Mouse (Mus musculus): ENCODE measurements at regions not wholly inside any gene's neighbourhood (a gene's known extent, or its start where the extent isn't known, plus 50 kb on each side); places are given as distances from the start of the nearest gene placed in this dataset.
"Not testable (repeated sequence)": the region's sequence is repeated elsewhere in the genome, so short reads cannot be mapped to it uniquely, and the experiment has no call there.

- Histone ChIP-seq H3K4me1 (ENCODE audit: control insufficient read depth, insufficient read depth, low read length) (no peaks in the 10 kb centered on the region), H3K27ac (ENCODE audit: low read depth, low read length) (no peak overlapping the region), H3K36me3 (ENCODE audit: control insufficient read depth, insufficient read depth, low read length) (no peaks in the 10 kb centered on the region), H3K9me3 (ENCODE audit: control insufficient read depth, low read length) (no peaks in the 10 kb centered on the region), H3K27me3 (ENCODE audit: control insufficient read depth, insufficient read depth, low read length) (no peaks in the 10 kb centered on the region), H3K4me3 (ENCODE audit: low read length) (no peak overlapping the region), H3K9ac (ENCODE audit: low read depth, low read length) (no peak overlapping the region), H3K4me2 (replicated peaks; ENCODE audit: low read depth, low read length) (no peak overlapping the region)
- WGBS, result 84% methylated on average over 11 of the region's 11 CpGs
- no peak for ATAC-seq (ENCODE audit: low FRiP score, low TSS enrichment)
These were observed 76.3 kb downstream of the Gm5447 start for GRCm38 (mm10) chr13:31050160-31050788.

- not testable (repeated sequence) for H3K27me3 ChIP-seq (ENCODE audit: control insufficient read depth, insufficient read depth, low read length); ATAC-seq (ENCODE audit: low FRiP score, low TSS enrichment); H3K4me3 ChIP-seq (ENCODE audit: low read length); H3K27ac ChIP-seq (ENCODE audit: low read depth, low read length); H3K4me1 ChIP-seq (ENCODE audit: control insufficient read depth, insufficient read depth, low read length); H3K9ac ChIP-seq (ENCODE audit: low read depth, low read length); H3K36me3 ChIP-seq (ENCODE audit: control insufficient read depth, insufficient read depth, low read length); H3K9me3 ChIP-seq (ENCODE audit: control insufficient read depth, low read length); H3K4me2 ChIP-seq (replicated peaks; ENCODE audit: low read depth, low read length)
- no CpG with 5 or more reads among the region's 6 CpGs for WGBS
These were observed 77.6 kb downstream of the Gm5447 start for GRCm38 (mm10) chr13:31051586-31051985.

- H3K27ac ChIP-seq (ENCODE audit: low read depth, low read length), result no peak overlapping the region
- no peaks in the 10 kb centered on the region for H3K4me1 ChIP-seq (ENCODE audit: control insufficient read depth, insufficient read depth, low read length)
- no peaks in the 10 kb centered on the region for H3K36me3 ChIP-seq (ENCODE audit: control insufficient read depth, insufficient read depth, low read length)
- H3K9me3 ChIP-seq (ENCODE audit: control insufficient read depth, low read length), result no peaks in the 10 kb centered on the region
- no peak overlapping the region for H3K4me2 ChIP-seq (replicated peaks; ENCODE audit: low read depth, low read length)
- no peak for ATAC-seq (ENCODE audit: low FRiP score, low TSS enrichment)
- H3K27me3 ChIP-seq (ENCODE audit: control insufficient read depth, insufficient read depth, low read length), result no peaks in the 10 kb centered on the region
- 84% methylated on average over 8 of the region's 8 CpGs for WGBS
- no peak overlapping the region for H3K4me3 ChIP-seq (ENCODE audit: low read length)
- no peak overlapping the region for H3K9ac ChIP-seq (ENCODE audit: low read depth, low read length)
These were observed 80.4 kb downstream of the Gm5447 start for GRCm38 (mm10) chr13:31054356-31054755.

- Histone ChIP-seq H3K4me1 (ENCODE audit: control insufficient read depth, insufficient read depth, low read length) (no peaks in the 10 kb centered on the region), H3K9ac (ENCODE audit: low read depth, low read length) (no peak overlapping the region), H3K4me2 (replicated peaks; ENCODE audit: low read depth, low read length) (no peak overlapping the region), H3K36me3 (ENCODE audit: control insufficient read depth, insufficient read depth, low read length) (no peaks in the 10 kb centered on the region), H3K27me3 (ENCODE audit: control insufficient read depth, insufficient read depth, low read length) (no peaks in the 10 kb centered on the region), H3K9me3 (ENCODE audit: control insufficient read depth, low read length) (no peaks in the 10 kb centered on the region), H3K4me3 (ENCODE audit: low read length) (no peak overlapping the region), H3K27ac (ENCODE audit: low read depth, low read length) (no peak overlapping the region)
- 76% methylated on average over 5 of the region's 5 CpGs for WGBS
- ATAC-seq (ENCODE audit: low FRiP score, low TSS enrichment), result no peak
These were observed 81.5 kb downstream of the Gm5447 start for GRCm38 (mm10) chr13:31055376-31056083.

- Histone ChIP-seq H3K4me2 (replicated peaks; ENCODE audit: low read depth, low read length) (no peak overlapping the region), H3K27me3 (ENCODE audit: control insufficient read depth, insufficient read depth, low read length) (no peaks in the 10 kb centered on the region), H3K4me1 (ENCODE audit: control insufficient read depth, insufficient read depth, low read length) (no peaks in the 10 kb centered on the region), H3K36me3 (ENCODE audit: control insufficient read depth, insufficient read depth, low read length) (no peaks in the 10 kb centered on the region), H3K4me3 (ENCODE audit: low read length) (no peak overlapping the region), H3K9me3 (ENCODE audit: control insufficient read depth, low read length) (no peaks in the 10 kb centered on the region), H3K27ac (ENCODE audit: low read depth, low read length) (no peak overlapping the region), H3K9ac (ENCODE audit: low read depth, low read length) (no peak overlapping the region)
- ATAC-seq (ENCODE audit: low FRiP score, low TSS enrichment), result no peak
- WGBS, result 93% methylated on average over 12 of the region's 12 CpGs
These were observed 82.3 kb downstream of the Gm5447 start for GRCm38 (mm10) chr13:31056154-31056871.

- Histone ChIP-seq H3K27me3 (ENCODE audit: control insufficient read depth, insufficient read depth, low read length) (no peaks in the 10 kb centered on the region), H3K9me3 (ENCODE audit: control insufficient read depth, low read length) (no peaks in the 10 kb centered on the region), H3K27ac (ENCODE audit: low read depth, low read length) (no peak overlapping the region), H3K9ac (ENCODE audit: low read depth, low read length) (no peak overlapping the region), H3K36me3 (ENCODE audit: control insufficient read depth, insufficient read depth, low read length) (no peaks in the 10 kb centered on the region), H3K4me1 (ENCODE audit: control insufficient read depth, insufficient read depth, low read length) (no peaks in the 10 kb centered on the region), H3K4me3 (ENCODE audit: low read length) (no peak overlapping the region), H3K4me2 (replicated peaks; ENCODE audit: low read depth, low read length) (no peak overlapping the region)
- WGBS, result 47% methylated on average over 6 of the region's 6 CpGs
- ATAC-seq (ENCODE audit: low FRiP score, low TSS enrichment), result no peak
These were observed 87.0 kb downstream of the Gm5447 start for GRCm38 (mm10) chr13:31060916-31061431.

GRCm38 (mm10) chr13:31068343-31068742 is 94.3 kb downstream of the Gm5447 start:
- 64% methylated on average over 2 of the region's 2 CpGs for WGBS
- Histone ChIP-seq H3K9ac (ENCODE audit: low read depth, low read length) (no peak overlapping the region), H3K4me2 (replicated peaks; ENCODE audit: low read depth, low read length) (no peak overlapping the region), H3K27me3 (ENCODE audit: control insufficient read depth, insufficient read depth, low read length) (no peaks in the 10 kb centered on the region), H3K4me1 (ENCODE audit: control insufficient read depth, insufficient read depth, low read length) (no peaks in the 10 kb centered on the region), H3K27ac (ENCODE audit: low read depth, low read length) (no peak overlapping the region), H3K4me3 (ENCODE audit: low read length) (no peak overlapping the region), H3K9me3 (ENCODE audit: control insufficient read depth, low read length) (no peaks in the 10 kb centered on the region), H3K36me3 (ENCODE audit: control insufficient read depth, insufficient read depth, low read length) (no peaks in the 10 kb centered on the region)
- ATAC-seq (ENCODE audit: low FRiP score, low TSS enrichment), result no peak

- H3K36me3 ChIP-seq (ENCODE audit: control insufficient read depth, insufficient read depth, low read length), result no peaks in the 10 kb centered on the region
- H3K4me3 ChIP-seq (ENCODE audit: low read length), result no peak overlapping the region
- H3K9ac ChIP-seq (ENCODE audit: low read depth, low read length), result no peak overlapping the region
- no peaks in the 10 kb centered on the region for H3K9me3 ChIP-seq (ENCODE audit: control insufficient read depth, low read length)
- no peak for ATAC-seq (ENCODE audit: low FRiP score, low TSS enrichment)
- H3K4me2 ChIP-seq (replicated peaks; ENCODE audit: low read depth, low read length), result no peak overlapping the region
- no peaks in the 10 kb centered on the region for H3K4me1 ChIP-seq (ENCODE audit: control insufficient read depth, insufficient read depth, low read length)
- H3K27me3 ChIP-seq (ENCODE audit: control insufficient read depth, insufficient read depth, low read length), result peaks cover 40% of the 10 kb centered on the region
- no peak overlapping the region for H3K27ac ChIP-seq (ENCODE audit: low read depth, low read length)
- WGBS, result 52% methylated on average over 5 of the region's 5 CpGs
These were observed 102.5 kb downstream of the Gm5447 start for GRCm38 (mm10) chr13:31076541-31076940.

- H3K4me1 ChIP-seq (ENCODE audit: control insufficient read depth, insufficient read depth, low read length), result no peaks in the 10 kb centered on the region
- ATAC-seq (ENCODE audit: low FRiP score, low TSS enrichment), result no peak
- no peaks in the 10 kb centered on the region for H3K9me3 ChIP-seq (ENCODE audit: control insufficient read depth, low read length)
- WGBS, result 72% methylated on average over 3 of the region's 3 CpGs
- no peak overlapping the region for H3K4me2 ChIP-seq (replicated peaks; ENCODE audit: low read depth, low read length)
- H3K27me3 ChIP-seq (ENCODE audit: control insufficient read depth, insufficient read depth, low read length), result peaks cover 44% of the 10 kb centered on the region
- no peak overlapping the region for H3K27ac ChIP-seq (ENCODE audit: low read depth, low read length)
- H3K4me3 ChIP-seq (ENCODE audit: low read length), result no peak overlapping the region
- no peaks in the 10 kb centered on the region for H3K36me3 ChIP-seq (ENCODE audit: control insufficient read depth, insufficient read depth, low read length)
- no peak overlapping the region for H3K9ac ChIP-seq (ENCODE audit: low read depth, low read length)
These were observed 104.7 kb downstream of the Gm5447 start for GRCm38 (mm10) chr13:31078751-31079150.
